Mouse (Mus musculus) midbrain, postnatal 0 days (tissue): ENCODE data around the gene Hoxa5. TPM values are rescaled to one million over a fixed set of nuclear protein-coding genes. Genes with fewer than 3 reads are reported as not detected.
A peak's percentile ranks its signal among the peaks of the same experiment; 100 is the strongest.

Source experiments
- ATAC-seq: fragments of 200-750 bp; cut with Nextera tagmentation; 2 replicates; pipeline ENCODE4 v1.8.0; 2017; ENCODE audit warnings: moderate number of reproducible peaks, mild to moderate bottlenecking, moderate TSS enrichment, moderate library complexity; ENCODE audit not compliant: low FRiP score
- DNase-seq: peaks from one replicate; pipeline ENCODE4 v3.0.0-alpha.2; 2015; ENCODE audit warnings: low spot score
- H3K27ac ChIP-seq: fragments of 300-500 bp; sonication (generic); 2 replicates; pipeline ENCODE4 v1.5.1; 2014; ENCODE audit warnings: low read depth, mild to moderate bottlenecking, low read length, mixed read lengths
- H3K27me3 ChIP-seq: fragments of 300-500 bp; sonication (generic); 2 replicates; pipeline ENCODE4 v1.6.1; 2014; ENCODE audit warnings: low read length, control low read depth, mixed read lengths; ENCODE audit not compliant: insufficient read depth
- H3K36me3 ChIP-seq: fragments of 300-500 bp; sonication (generic); 2 replicates; pipeline ENCODE4 v1.6.1; 2014; ENCODE audit warnings: low read length, control low read depth, mixed read lengths; ENCODE audit not compliant: insufficient read depth
- H3K4me1 ChIP-seq: fragments of 300-500 bp; sonication (generic); 2 replicates; pipeline ENCODE4 v1.6.1; 2014; ENCODE audit warnings: mild to moderate bottlenecking, control low read depth, antibody characterized with exemption, low read length, mixed read lengths; ENCODE audit not compliant: insufficient read depth
- H3K4me2 ChIP-seq: fragments of 300-500 bp; sonication (generic); 2 replicates; pipeline ENCODE4 v1.6.1; 2014; ENCODE audit warnings: low read depth, mild to moderate bottlenecking, low read length, mixed read lengths; ENCODE audit not compliant: poor library complexity, severe bottlenecking
- H3K4me3 ChIP-seq: fragments of 300-500 bp; sonication (generic); 2 replicates; pipeline ENCODE4 v1.5.1; 2014; ENCODE audit warnings: low read depth, mild to moderate bottlenecking, low read length, moderate library complexity
- H3K9ac ChIP-seq: fragments of 300-500 bp; sonication (generic); replicated peaks from 2 replicates; pipeline ENCODE4 v1.6.1; 2014; ENCODE audit warnings: mild to moderate bottlenecking, low read length, moderate library complexity, mixed read lengths; ENCODE audit not compliant: poor library complexity, severe bottlenecking
- H3K9me3 ChIP-seq: fragments of 300-500 bp; sonication (generic); 2 replicates; pipeline ENCODE4 v1.6.1; 2016; ENCODE audit warnings: low read length, control low read depth
- CTCF ChIP-seq: IDR thresholded peaks from 2 replicates; pipeline ENCODE4 v1.5.1; 2016; ENCODE audit warnings: antibody characterized with exemption, mild to moderate bottlenecking
- WGBS: fragments of 180-500 bp; shearing (Covaris S2); extraction: QIAGEN DNeasy Blood & Tissue Kit; methylation state at CpG from one replicate; pipeline ENCODE4 v1.1.7; 2014; 5-methylcytosine and 5-hydroxymethylcytosine counted together
- polyA plus RNA-seq: library from polyadenylated mRNA; unstranded; fragments of >200 nt; fragmentation: Nextera tagmentation; extraction: Ambion mirVana; gene quantifications from 2 replicates; pipeline ENCODE4 v1.2.1, GENCODE M21; 2015
- total RNA-seq: library from RNA; depleted of rRNA; stranded (reverse); fragments of >200 nt; gene quantifications from 2 replicates; pipeline ENCODE4 v1.2.3, GENCODE M21; 2014; rRNA removed

Hoxa5 gene
- total RNA-seq: 10.4 TPM in 1 of 2 replicates, not detected in the other
- not detected in 2 replicates for polyA plus RNA-seq

GRCm38 (mm10) chr6:52204050-52204752 is at the start of gene Hoxa5:
Gene Hoxa5 (minus strand): TSS chr6:52204587.
- H3K9ac ChIP-seq: no peak within 1 kb of the TSS
- H3K36me3 ChIP-seq: no peaks in the 10 kb centered on the region
- DNase-seq (peak; percentile 82), ATAC-seq (no peak)
- H3K4me1 ChIP-seq: no peaks in the 10 kb centered on the region
- no peaks in the 10 kb centered on the region for H3K9me3 ChIP-seq
- under 1% methylated on average over 65 of the region's 65 CpGs for WGBS
- peak within 1 kb of the TSS; percentile 0; the same call in 1 of the 2 replicates for H3K4me3 ChIP-seq
- H3K4me2 ChIP-seq: 0 out of 2 replicates have a peak within 1 kb of the TSS, but pooled peaks have one; percentile 20
- peaks cover 98% of the 10 kb centered on the region for H3K27me3 ChIP-seq
- TF ChIP-seq CTCF: peak; percentile 64
- no peak within 1 kb of the TSS for H3K27ac ChIP-seq

DNA sequence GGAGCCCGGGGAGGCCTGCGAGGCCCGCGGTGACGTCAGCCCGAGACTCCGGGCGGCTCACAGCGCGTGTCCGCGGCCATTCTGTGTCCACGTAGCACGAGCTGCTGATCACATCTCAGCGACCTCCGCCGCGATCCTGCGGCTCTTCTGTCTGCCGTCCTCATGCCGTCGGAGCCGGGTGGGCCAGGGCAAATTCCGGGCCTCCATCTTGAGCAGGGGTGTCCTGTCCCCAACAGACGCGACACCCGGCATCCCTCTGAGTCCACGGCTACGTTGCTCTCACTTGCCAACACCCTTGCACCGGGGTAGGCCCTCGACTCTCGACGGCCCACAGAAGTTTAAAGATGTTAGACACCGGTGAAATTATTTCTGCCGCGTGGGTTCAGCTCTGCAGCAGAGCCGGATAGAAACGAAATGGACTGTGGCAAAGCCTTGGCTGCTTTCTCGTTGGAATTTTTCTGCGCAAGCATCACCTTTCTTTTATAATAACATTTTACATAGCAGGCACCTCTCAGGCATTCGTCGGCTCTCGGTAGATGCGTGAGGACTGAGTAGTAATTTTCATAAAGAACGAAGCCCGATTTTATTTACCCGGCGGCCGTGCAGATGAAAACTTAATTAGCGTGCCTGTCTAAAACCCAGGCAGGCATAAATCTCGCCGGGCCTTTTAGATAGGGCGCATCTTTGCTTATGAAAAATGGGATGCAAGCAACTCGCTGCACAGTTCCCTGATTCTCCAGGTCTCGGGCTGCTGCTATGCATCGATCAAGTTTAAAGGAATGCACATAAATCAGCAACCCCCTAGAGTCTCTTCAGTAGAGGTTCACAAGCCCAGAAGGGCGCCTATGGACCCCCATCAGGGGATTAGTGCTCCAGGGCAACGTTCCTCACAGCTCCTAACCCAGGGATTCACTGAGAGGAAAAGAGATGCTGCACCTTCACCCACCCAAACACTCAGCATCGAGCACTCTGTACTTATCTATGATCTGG is 49.4 kb upstream of the Hoxa5 start:
- DNase-seq: no peak
- no peaks in the 10 kb centered on the region for H3K36me3 ChIP-seq
- TF ChIP-seq CTCF: no peak
- no peaks in the 10 kb centered on the region for H3K9me3 ChIP-seq
- no peak overlapping the region for H3K27ac ChIP-seq
- no peak overlapping the region for H3K4me3 ChIP-seq
- no peak for ATAC-seq
- no peak overlapping the region for H3K9ac ChIP-seq
- no peak overlapping the region for H3K4me2 ChIP-seq
- WGBS: 1% methylated on average over 59 of the region's 59 CpGs
- H3K4me1 ChIP-seq: no peaks in the 10 kb centered on the region
- peaks cover 75% of the 10 kb centered on the region for H3K27me3 ChIP-seq

DNA sequence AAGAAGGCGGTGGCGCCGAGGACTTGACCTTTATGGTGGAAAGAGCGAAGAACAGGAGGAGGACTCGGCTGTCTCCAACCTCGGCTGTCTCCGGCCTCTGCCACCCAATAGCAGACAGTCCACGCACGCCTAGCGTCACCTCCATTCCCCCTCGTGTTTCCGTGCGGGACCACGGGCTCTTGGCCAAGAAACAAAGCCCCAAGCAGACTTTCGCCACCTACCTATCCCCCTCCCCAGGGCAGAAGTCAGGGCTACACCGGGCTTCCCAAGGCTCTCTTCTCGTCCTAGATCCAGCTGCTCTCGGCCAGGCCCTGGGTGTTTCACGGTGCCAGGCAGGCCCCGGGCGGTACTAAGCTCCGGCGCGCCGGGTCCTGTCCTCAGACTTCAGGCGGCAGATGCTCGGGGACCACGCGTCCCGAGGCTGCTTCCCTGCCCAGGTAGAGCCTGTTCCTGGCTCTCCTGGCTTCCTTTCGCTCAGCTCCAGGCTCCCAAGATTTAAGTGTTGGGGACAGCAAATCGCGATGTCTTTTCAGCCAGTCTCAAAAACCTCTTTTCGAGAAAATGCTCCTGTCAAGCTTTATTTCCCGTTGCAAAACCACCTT is 48.5 kb upstream of the Hoxa5 start:
- Histone ChIP-seq H3K36me3 (no peaks in the 10 kb centered on the region), H3K9ac (no peak overlapping the region), H3K4me1 (no peaks in the 10 kb centered on the region), H3K27me3 (peaks cover 80% of the 10 kb centered on the region), H3K9me3 (no peaks in the 10 kb centered on the region), H3K4me3 (no peak overlapping the region), H3K4me2 (no peak overlapping the region), H3K27ac (no peak overlapping the region)
- TF ChIP-seq CTCF: no peak
- WGBS: under 1% methylated on average over 35 of the region's 35 CpGs
- ATAC-seq: no peak
- DNase-seq: no peak

- TF ChIP-seq CTCF: no peak
- WGBS: 1% methylated on average over 24 of the region's 24 CpGs
- ATAC-seq: no peak
These were observed 47.8 kb upstream of the Hoxa5 start for GRCm38 (mm10) chr6:52252016-52252774.

GRCm38 (mm10) chr6:52251177-52251879 is 46.9 kb upstream of the Hoxa5 start:
- H3K4me1 ChIP-seq: no peaks in the 10 kb centered on the region
- H3K27me3 ChIP-seq: peaks cover 86% of the 10 kb centered on the region
- no peak for ATAC-seq
- no peak for TF ChIP-seq CTCF
- no peaks in the 10 kb centered on the region for H3K9me3 ChIP-seq
- no peak for DNase-seq
- H3K36me3 ChIP-seq: no peaks in the 10 kb centered on the region
- H3K27ac ChIP-seq: no peak overlapping the region
- H3K9ac ChIP-seq: no peak overlapping the region
- 6% methylated on average over 7 of the region's 7 CpGs for WGBS
- H3K4me2 ChIP-seq: no peak overlapping the region
- H3K4me3 ChIP-seq: no peak overlapping the region

More at GRCm38 (mm10) chr6:52252016-52252774, 47.8 kb upstream of the Hoxa5 start:
- Histone ChIP-seq H3K27me3 (peaks cover 85% of the 10 kb centered on the region), H3K4me2 (no peak overlapping the region), H3K27ac (no peak overlapping the region), H3K4me1 (no peaks in the 10 kb centered on the region), H3K9ac (no peak overlapping the region), H3K9me3 (no peaks in the 10 kb centered on the region), H3K36me3 (no peaks in the 10 kb centered on the region), H3K4me3 (no peak overlapping the region)
- DNase-seq: no peak
